Mouse (Mus musculus) brain, embryonic 14.5 days (tissue): Measurements from ENCODE around the gene Zfp40. TPM values are rescaled to one million over a fixed set of nuclear protein-coding genes. Genes with fewer than 3 reads are reported as not detected.

ENCODE experiments used
- DNase-seq: peaks from one replicate; pipeline ENCODE4 v3.0.0-alpha.2; 2011; ENCODE audit warnings: low read depth
- CTCF ChIP-seq: fragments of 200-500 bp; IDR thresholded peaks from 2 replicates; pipeline ENCODE4 v1.5.1; 2012; ENCODE audit warnings: inconsistent platforms, mild to moderate bottlenecking, moderate library complexity, borderline replicate concordance; ENCODE audit not compliant: insufficient read depth, insufficient read length; ENCODE audit errors: extremely low read depth
- POLR2A ChIP-seq: fragments of 200-500 bp; IDR thresholded peaks from 2 replicates; pipeline ENCODE4 v1.6.1; 2012; ENCODE audit warnings: mild to moderate bottlenecking, inconsistent platforms, borderline replicate concordance; ENCODE audit not compliant: poor library complexity, insufficient read depth, insufficient read length, severe bottlenecking; ENCODE audit errors: extremely low read depth
- polyA plus RNA-seq: library from polyadenylated mRNA; depleted of rRNA; stranded (reverse); fragments of >200 nt; gene quantifications from 2 replicates; pipeline ENCODE4 v1.2.3, GENCODE M21; 2012; rRNA removed

Gene Zfp40
- polyA plus RNA-seq: 17.1 and 18.0 TPM in 2 replicates

DNA sequence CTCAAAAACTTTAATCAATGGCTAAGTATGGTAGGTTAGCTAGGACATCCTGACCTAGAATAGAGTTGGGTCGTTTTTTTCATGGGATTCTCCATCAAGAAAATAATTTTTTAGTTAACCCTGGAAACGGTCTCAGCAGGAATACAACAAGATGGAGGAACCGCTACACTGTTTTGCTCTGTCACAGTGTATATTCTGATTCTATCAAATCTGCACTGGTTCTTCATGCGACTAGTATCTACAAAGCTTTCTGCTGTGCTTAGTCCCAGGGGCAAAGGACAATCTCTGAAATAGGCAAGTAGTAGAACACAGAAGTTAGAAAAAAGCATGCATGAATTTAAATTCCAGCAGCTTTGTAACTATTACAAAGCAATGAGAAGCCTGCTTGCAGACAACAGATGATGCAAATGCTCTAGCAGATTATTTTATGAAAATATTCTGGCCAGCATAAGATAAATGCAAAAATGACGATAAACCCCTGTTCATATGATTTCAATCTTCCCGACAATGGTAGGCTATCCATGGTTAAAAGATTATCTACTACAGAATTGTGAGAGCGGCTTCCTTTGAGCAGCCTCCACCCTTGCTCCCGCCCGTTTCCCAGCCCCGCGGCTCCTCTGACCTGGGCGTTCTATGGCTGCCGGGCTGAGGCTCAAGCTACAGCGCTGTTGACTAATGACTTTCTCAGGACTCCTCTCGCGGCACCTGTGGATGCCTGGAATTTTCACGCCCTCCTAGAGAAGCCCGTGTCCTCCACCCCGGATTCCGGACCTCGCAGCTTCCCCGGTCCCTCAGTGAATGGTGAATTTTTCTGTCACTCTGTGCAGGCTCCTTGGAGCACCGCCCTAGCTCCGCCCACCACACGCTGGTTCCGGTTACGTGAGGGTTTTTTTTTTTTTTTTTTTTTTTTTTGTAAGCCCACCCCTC, at the start of gene Zfp40:
Gene Zfp40 (minus strand): TSS at position 800 of the 927 bp plus-strand sequence.
- TF ChIP-seq CTCF: no peak
- TF ChIP-seq POLR2A: peak; percentile 51; the same call in 1 of the 2 replicates
- DNase-seq: peak; percentile 97

DNA sequence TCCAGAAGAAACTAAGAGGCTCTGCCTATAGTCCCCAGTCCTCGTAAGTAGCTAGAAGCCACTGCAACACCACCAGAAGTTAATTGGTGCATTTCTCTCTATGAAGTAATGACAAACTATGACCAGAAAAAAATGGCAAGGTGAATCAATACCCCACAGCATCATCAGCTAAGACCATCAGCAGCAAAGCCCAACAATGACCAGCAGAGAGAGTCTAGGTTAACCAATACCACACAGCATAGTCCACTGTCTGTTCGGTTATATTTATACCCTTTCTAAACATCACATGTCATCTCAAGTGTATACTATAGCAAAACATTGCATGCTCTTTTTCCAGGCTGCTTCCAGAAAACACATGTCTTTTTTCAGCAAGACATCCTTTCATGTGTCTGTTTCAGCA, 25.3 kb upstream of the Zfp40 start:
- no peak for DNase-seq
- TF ChIP-seq POLR2A (no peak), CTCF (no peak)

GRCm38 (mm10) chr17:23199856-23200255, 6.8 kb upstream of the Zfp40 start:
- TF ChIP-seq CTCF: peak; percentile 52; the same call in 1 of the 2 replicates
- peak; percentile 32 for DNase-seq

GRCm38 (mm10) chr17:23193441-23193840, 389 bp upstream of the Zfp40 start:
- DNase-seq: peak; percentile 75
- TF ChIP-seq CTCF (no peak), POLR2A (no peak)

DNA sequence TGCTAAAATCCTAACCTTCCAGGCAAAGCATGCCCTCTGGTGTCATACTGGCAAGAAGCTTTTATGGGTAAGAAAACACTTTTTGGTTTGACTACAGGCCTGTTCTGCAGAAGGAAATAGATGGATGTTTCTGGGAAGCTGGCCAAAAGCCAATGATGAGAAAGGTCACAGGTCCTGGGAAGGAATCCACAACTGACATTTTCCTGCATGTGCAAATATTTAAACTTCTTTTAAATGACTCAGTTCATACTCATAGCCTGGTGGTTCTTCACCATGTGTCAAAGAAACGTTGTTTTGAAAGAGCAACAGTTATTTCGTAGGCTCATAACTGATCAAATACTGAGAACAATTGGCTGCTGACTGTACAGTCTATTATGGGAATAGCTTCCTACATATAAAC, 5.4 kb downstream of the Zfp40 start:
- TF ChIP-seq CTCF (no peak), POLR2A (no peak)
- DNase-seq: peak; percentile 1

Other genes with a start within 250 kb of the Zfp40 start
- not detected in 2 replicates for gene Vmn2r-ps130, start 132.1 kb downstream of the Zfp40 start, polyA plus RNA-seq
- not detected in 2 replicates for gene Vmn2r114, start 119.3 kb upstream of the Zfp40 start, polyA plus RNA-seq
- not detected in 2 replicates for gene Vmn2r115, start 150.5 kb upstream of the Zfp40 start, polyA plus RNA-seq
- not detected in 2 replicates for gene Vmn2r116, start 191.4 kb upstream of the Zfp40 start, polyA plus RNA-seq